Mouse (Mus musculus) CH12.LX (cell line): ENCODE results near the gene Ofcc1. TPM values are rescaled to one million over a fixed set of nuclear protein-coding genes. Genes with fewer than 3 reads are reported as not detected.

Experiments
- DNase-seq: peaks from one replicate; pipeline ENCODE4 v3.0.0-alpha.2; 2013; ENCODE audit errors: extremely low read depth
- H3K27ac ChIP-seq: 2 replicates; pipeline ENCODE4 v1.5.1; 2012; ENCODE audit warnings: low read depth, mild to moderate bottlenecking, control low read depth, moderate library complexity; ENCODE audit not compliant: insufficient read depth
- H3K27me3 ChIP-seq: replicated peaks from 2 replicates; pipeline ENCODE3; 2012; ENCODE audit warnings: inconsistent platforms
- H3K36me3 ChIP-seq, 2 experiments: replicated peaks in 1 of 2; 2 replicates each; pipeline versions ENCODE3 to v1.6.1; 2012; ENCODE audit warnings: inconsistent platforms in 1 of 2, low read length in 1 of 2, mild to moderate bottlenecking in 1 of 2, mixed read lengths in 1 of 2, moderate library complexity in 1 of 2; ENCODE audit not compliant: control insufficient read depth in 1 of 2, insufficient read depth in 1 of 2
- H3K4me1 ChIP-seq, 2 experiments: 2 replicates each; pipeline ENCODE4 v1.6.1; 2012; ENCODE audit warnings: inconsistent platforms in 1 of 2, moderate library complexity in 1 of 2; ENCODE audit not compliant: insufficient read depth in 2 of 2, control insufficient read depth in 1 of 2
- H3K4me2 ChIP-seq: 2 replicates; pipeline ENCODE4 v1.6.1; 2012; ENCODE audit warnings: low read depth, mild to moderate bottlenecking, control low read depth; ENCODE audit not compliant: poor library complexity, insufficient read depth, severe bottlenecking
- H3K4me3 ChIP-seq, 3 experiments: fragments of 150-350 bp in 1 of 3; sonication (generic) in 1 of 3; replicated peaks in 1 of 3; 2 replicates each; pipeline versions ENCODE3 to v1.5.1; 2011 to 2012; ENCODE audit warnings: low read depth in 2 of 3, low read length in 2 of 3, mild to moderate bottlenecking in 2 of 3, moderate library complexity in 2 of 3, control low read depth in 1 of 3, improper control_type of control experiment in 1 of 3, inconsistent platforms in 1 of 3, mixed read lengths in 1 of 3; ENCODE audit not compliant: poor library complexity in 1 of 3
- H3K79me2 ChIP-seq: replicated peaks from 2 replicates; pipeline ENCODE4 v1.6.1; 2012; ENCODE audit warnings: mild to moderate bottlenecking, moderate library complexity; ENCODE audit not compliant: control insufficient read depth, poor library complexity, insufficient read depth, severe bottlenecking; ENCODE audit errors: extremely low read depth
- H3K9ac ChIP-seq: 2 replicates; pipeline ENCODE4 v1.6.1; 2012; ENCODE audit warnings: low read depth, mild to moderate bottlenecking, control low read depth, moderate library complexity; ENCODE audit not compliant: insufficient read depth
- H3K9me3 ChIP-seq: replicated peaks from 2 replicates; pipeline ENCODE3; 2012; ENCODE audit warnings: low read length, inconsistent platforms, mixed read lengths
- BHLHE40 ChIP-seq: IDR thresholded peaks from 2 replicates; pipeline ENCODE4 v1.6.1; 2011; ENCODE audit warnings: mild to moderate bottlenecking, low read depth, low read length, improper control_type of control experiment
- CHD1 ChIP-seq: IDR thresholded peaks from 2 replicates; pipeline ENCODE4 v1.6.1; 2012; ENCODE audit warnings: low read depth, low read length, improper control_type of control experiment, inconsistent platforms
- CHD2 ChIP-seq: IDR thresholded peaks from 2 replicates; pipeline ENCODE4 v1.6.1; 2011; ENCODE audit warnings: low read length, improper control_type of control experiment
- ELF1 ChIP-seq: IDR thresholded peaks from 2 replicates; pipeline ENCODE4 v1.6.1; 2014; ENCODE audit warnings: low read depth, mild to moderate bottlenecking, inconsistent platforms, low read length, improper control_type of control experiment
- ETS1 ChIP-seq: conservative IDR thresholded peaks from 2 replicates; pipeline ENCODE4 v1.6.1; 2012; ENCODE audit warnings: low read depth, mild to moderate bottlenecking, inconsistent platforms, low read length, improper control_type of control experiment, moderate library complexity
- HCFC1 ChIP-seq: IDR thresholded peaks from 2 replicates; pipeline ENCODE4 v1.6.1; 2012; ENCODE audit warnings: low read depth, mild to moderate bottlenecking, inconsistent platforms, low read length, improper control_type of control experiment
- IRF4 ChIP-seq: IDR thresholded peaks from 2 replicates; pipeline ENCODE4 v1.6.1; 2014; ENCODE audit warnings: low read depth, mild to moderate bottlenecking, inconsistent platforms, low read length, improper control_type of control experiment
- JUN ChIP-seq: IDR thresholded peaks from 2 replicates; pipeline ENCODE4 v1.6.1; 2011; ENCODE audit warnings: low read depth, mild to moderate bottlenecking, low read length, improper control_type of control experiment, moderate library complexity; ENCODE audit not compliant: insufficient read depth
- KAT2A ChIP-seq: IDR thresholded peaks from 2 replicates; pipeline ENCODE4 v1.6.1; 2012; ENCODE audit warnings: low read length, improper control_type of control experiment, inconsistent platforms; ENCODE audit not compliant: insufficient replicate concordance
- MAFK ChIP-seq: IDR thresholded peaks from 2 replicates; pipeline ENCODE4 v1.6.1; 2011; ENCODE audit warnings: low read length, improper control_type of control experiment; ENCODE audit not compliant: insufficient replicate concordance
- MAX ChIP-seq: IDR thresholded peaks from 2 replicates; pipeline ENCODE4 v1.6.1; 2011; ENCODE audit warnings: low read length, improper control_type of control experiment
- MXI1 ChIP-seq: IDR thresholded peaks from 2 replicates; pipeline ENCODE4 v1.6.1; 2011; ENCODE audit warnings: mild to moderate bottlenecking, low read depth, low read length, improper control_type of control experiment
- NRF1 ChIP-seq: IDR thresholded peaks from 2 replicates; pipeline ENCODE4 v1.6.1; 2014; ENCODE audit warnings: low read depth, mild to moderate bottlenecking, inconsistent platforms, low read length, improper control_type of control experiment, moderate library complexity
- PAX5 ChIP-seq: IDR thresholded peaks from 2 replicates; pipeline ENCODE4 v1.6.1; 2012; ENCODE audit warnings: low read length, inconsistent platforms, mixed read lengths
- POLR2A ChIP-seq: IDR thresholded peaks from 2 replicates; pipeline ENCODE4 v1.6.1; 2011; ENCODE audit warnings: low read depth, mild to moderate bottlenecking, improper control_type of control experiment, low read length
- RAD21 ChIP-seq: IDR thresholded peaks from 2 replicates; pipeline ENCODE4 v1.6.1; 2011; ENCODE audit warnings: low read depth, mild to moderate bottlenecking, low read length, improper control_type of control experiment, moderate library complexity
- SIN3A ChIP-seq: IDR thresholded peaks from 2 replicates; pipeline ENCODE4 v1.6.1; 2012; ENCODE audit warnings: low read length, improper control_type of control experiment, inconsistent platforms
- TBP ChIP-seq: conservative IDR thresholded peaks from 2 replicates; pipeline ENCODE4 v1.6.1; 2011; ENCODE audit warnings: low read depth, low read length, improper control_type of control experiment
- USF1 ChIP-seq: IDR thresholded peaks from 2 replicates; pipeline ENCODE4 v1.6.1; 2014; ENCODE audit warnings: low read depth, mild to moderate bottlenecking, inconsistent platforms, low read length, improper control_type of control experiment
- USF2 ChIP-seq: conservative IDR thresholded peaks from 2 replicates; pipeline ENCODE4 v1.6.1; 2011; ENCODE audit warnings: low read depth, low read length, improper control_type of control experiment
- dilution Hi-C: fragments of 300-500 bp; cut with MboI; formaldehyde crosslinking; loops from 2 replicates; pipeline ENCODE4 v1.14.3; 2020; ENCODE audit warnings: low sequenced_read_pairs; ENCODE audit not compliant: extremely low pct_unique_long_range_greater_than_20kb, extremely low pct_ligation_motif_present
- in situ Hi-C: fragments of 300-500 bp; cut with MboI; formaldehyde crosslinking; loops from 3 replicates; pipeline ENCODE4 v1.14.3; 2019; ENCODE audit warnings: low sequenced_read_pairs, low pct_ligation_motif_present, low pct_unique_long_range_greater_than_20kb, mixed read lengths
- polyA plus RNA-seq: library from polyadenylated mRNA; unstranded; fragments of >175 nt; gene quantifications from 2 replicates; pipeline ENCODE4 v1.2.1, GENCODE M21; 2012; ENCODE audit warnings: low read depth; ENCODE audit not compliant: insufficient read length
- total RNA-seq, 2 experiments: library from RNA; depleted of rRNA; stranded (reverse); fragments of 300-350 nt in 1 of 2; fragments of >200 nt in 1 of 2; gene quantifications; 2 replicates each; pipeline ENCODE4 v1.2.3; 2012 to 2014

The Ofcc1 gene
- total and polyA plus RNA-seq, 3 experiments, result not detected

DNA sequence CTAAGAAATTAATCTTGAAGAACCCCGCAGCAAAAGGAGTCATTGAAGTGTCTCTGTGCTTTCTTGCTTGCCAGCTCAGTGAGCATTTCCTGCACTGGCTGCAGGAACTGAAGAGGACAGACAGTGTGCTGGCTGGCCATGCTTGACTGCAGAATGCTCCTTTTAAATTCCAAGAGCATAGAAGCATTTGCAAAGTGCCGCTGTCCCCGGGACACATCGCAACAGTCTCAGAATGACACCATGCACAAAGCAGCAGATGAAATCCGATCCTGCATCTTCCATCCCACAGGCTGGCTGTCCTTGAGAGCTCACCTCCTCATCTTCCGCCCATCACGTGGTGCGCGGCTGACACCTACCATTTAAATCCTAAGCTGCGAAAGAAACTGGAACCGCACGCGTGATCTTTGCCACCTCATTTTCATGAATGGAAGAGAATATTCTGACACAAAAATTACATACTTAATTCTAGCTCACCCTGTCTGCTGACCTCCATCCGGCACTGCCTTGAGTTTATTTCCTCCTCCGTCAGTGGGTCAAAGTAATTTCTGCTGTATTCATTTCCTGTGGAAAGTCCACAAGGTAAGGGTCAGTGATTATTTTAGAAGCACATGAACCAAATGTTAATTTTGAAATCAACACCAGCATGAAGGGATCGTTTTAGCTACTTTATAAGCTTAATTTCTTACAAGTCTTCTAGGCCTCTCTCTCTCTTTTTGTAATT is 98.0 kb downstream of the Ofcc1 start:
- no peaks in the 10 kb centered on the region for H3K9me3 ChIP-seq
- H3K79me2 ChIP-seq, result no peaks in the 10 kb centered on the region
- no peak overlapping the region for H3K4me2 ChIP-seq
- no peaks in the 10 kb centered on the region for H3K27me3 ChIP-seq
- dilution Hi-C loops (no loop called here), in situ Hi-C loops (no loop called here)
- H3K4me1 ChIP-seq, result peaks cover 0 to 7% of the 10 kb centered on the region in 2 experiments; a peak in 2 of 4 replicates
- no peak overlapping the region for H3K4me3 ChIP-seq
- H3K27ac ChIP-seq, result no peak overlapping the region
- no peaks in the 10 kb centered on the region for H3K36me3 ChIP-seq
- peak; percentile 37 for DNase-seq
- H3K9ac ChIP-seq, result no peak overlapping the region
- TF ChIP-seq BHLHE40 (0 out of 2 replicates have a peak, but pooled peaks have one; percentile 31), USF1 (no peak)

DNA sequence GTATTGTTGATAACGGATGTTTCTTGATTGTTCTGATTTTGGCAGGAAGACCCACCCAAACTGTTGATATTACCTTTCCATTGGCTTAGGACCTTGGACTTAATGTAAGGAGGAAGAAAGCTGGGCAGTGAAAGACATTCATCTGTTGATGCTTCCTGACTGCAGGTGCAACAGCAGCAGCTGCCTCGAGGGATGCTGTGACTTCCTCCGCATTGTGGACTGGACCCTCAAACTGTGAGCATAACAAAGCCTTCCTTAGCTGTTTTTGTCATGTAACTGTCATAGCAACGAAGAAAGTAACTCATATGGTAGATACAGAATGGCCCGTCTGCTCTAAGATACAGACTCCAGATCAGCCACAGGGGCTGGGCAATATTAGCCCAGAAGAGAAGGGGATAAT is 102.5 kb downstream of the Ofcc1 start:
- H3K4me3 ChIP-seq, result no peak overlapping the region
- H3K27me3 ChIP-seq, result no peaks in the 10 kb centered on the region
- H3K36me3 ChIP-seq, result no peaks in the 10 kb centered on the region
- H3K9me3 ChIP-seq, result no peaks in the 10 kb centered on the region
- H3K79me2 ChIP-seq, result no peaks in the 10 kb centered on the region
- dilution Hi-C loops, result no loop called here
- no peak overlapping the region for H3K27ac ChIP-seq
- H3K4me1 ChIP-seq, result peaks cover 0 to 7% of the 10 kb centered on the region in 2 experiments; a peak in 2 of 4 replicates
- no peak overlapping the region for H3K4me2 ChIP-seq
- in situ Hi-C loops, result no loop called here
- no peak for DNase-seq
- H3K9ac ChIP-seq, result no peak overlapping the region
- TF ChIP-seq CHD2 (no peak), USF1 (no peak), PAX5 (no peak), BHLHE40 (no peak), NRF1 (no peak), IRF4 (no peak), JUN (no peak), ELF1 (no peak), MXI1 (no peak), KAT2A (no peak), MAX (no peak), USF2 (no peak), POLR2A (no peak), SIN3A (no peak), CHD1 (no peak), ETS1 (no peak), TBP (no peak), RAD21 (no peak), HCFC1 (no peak), MAFK (no peak)
